Mouse (Mus musculus) liver, embryonic 14.5 days (tissue): ENCODE data around the gene Cyp2d9.

Source experiments
- CTCF ChIP-seq: IDR thresholded peaks from 2 replicates; pipeline ENCODE4 v1.5.1; 2016; ENCODE audit warnings: antibody characterized with exemption, low read depth, control low read depth
- EP300 ChIP-seq: IDR thresholded peaks from 2 replicates; pipeline ENCODE4 v1.6.1; 2016; ENCODE audit warnings: antibody characterized with exemption, low read depth

DNA sequence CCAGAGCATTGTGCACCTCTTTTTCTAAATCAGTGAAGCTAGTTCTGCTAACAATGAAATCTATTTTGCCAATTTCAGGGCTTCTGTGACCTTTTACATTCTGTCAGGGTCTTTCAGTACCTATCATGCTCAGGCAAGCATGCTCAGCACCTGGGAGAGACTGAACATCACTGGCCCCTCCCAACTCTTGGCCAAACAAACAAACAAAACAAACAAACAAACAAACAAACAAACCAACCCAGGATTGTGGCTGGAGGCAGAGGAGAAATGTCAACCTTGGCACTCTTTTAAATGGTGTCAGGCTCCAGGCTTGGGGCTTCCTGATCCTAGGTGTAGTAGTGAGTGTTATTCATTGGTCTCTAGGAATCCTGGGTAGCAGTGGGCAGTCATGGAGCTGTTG, at the start of gene Cyp2d9:
- TF ChIP-seq EP300 (no peak), CTCF (no peak)
